Mouse (Mus musculus): ENCODE measurements around the gene Slc19a2. TPM values are rescaled to one million over a fixed set of nuclear protein-coding genes. Genes with fewer than 3 reads are reported as not detected.
A peak's percentile ranks its signal among the peaks of the same experiment; 100 is the strongest.

Gene Slc19a2
- total RNA-seq, 2 experiments from 2014 or later: 7.0 to 7.2 TPM

GRCm38 (mm10) chr1:164250391-164251150, 1.7 kb downstream of the Slc19a2 start:
- no peak for DNase-seq (ENCODE audit: low spot score)

GRCm38 (mm10) chr1:164251438-164251837, 2.6 kb downstream of the Slc19a2 start:
- no peak for DNase-seq (ENCODE audit: low spot score)
- intact Hi-C loops (cut with DNase I): no loop called here

More at GRCm38 (mm10) chr1:164250391-164251150, 1.7 kb downstream of the Slc19a2 start:
- intact Hi-C loops (cut with DNase I): no loop called here

GRCm38 (mm10) chr1:164252551-164252950, 3.7 kb downstream of the Slc19a2 start:
- intact Hi-C loops (cut with DNase I): no loop called here
- no peak for DNase-seq (ENCODE audit: low spot score)

GRCm38 (mm10) chr1:164254836-164255235, 6.0 kb downstream of the Slc19a2 start:
- DNase-seq (ENCODE audit: low spot score): no peak
- intact Hi-C loops (cut with DNase I): no loop called here

GRCm38 (mm10) chr1:164260171-164261028, 11.6 kb downstream of the Slc19a2 start:
- intact Hi-C loops (cut with DNase I): no loop called here

GRCm38 (mm10) chr1:164261553-164261952, 12.7 kb downstream of the Slc19a2 start:
- no peak for DNase-seq (ENCODE audit: low spot score)
- intact Hi-C loops (cut with DNase I): no loop called here

More at GRCm38 (mm10) chr1:164260171-164261028, 11.6 kb downstream of the Slc19a2 start:
- no peak for DNase-seq (ENCODE audit: low spot score)

DNA sequence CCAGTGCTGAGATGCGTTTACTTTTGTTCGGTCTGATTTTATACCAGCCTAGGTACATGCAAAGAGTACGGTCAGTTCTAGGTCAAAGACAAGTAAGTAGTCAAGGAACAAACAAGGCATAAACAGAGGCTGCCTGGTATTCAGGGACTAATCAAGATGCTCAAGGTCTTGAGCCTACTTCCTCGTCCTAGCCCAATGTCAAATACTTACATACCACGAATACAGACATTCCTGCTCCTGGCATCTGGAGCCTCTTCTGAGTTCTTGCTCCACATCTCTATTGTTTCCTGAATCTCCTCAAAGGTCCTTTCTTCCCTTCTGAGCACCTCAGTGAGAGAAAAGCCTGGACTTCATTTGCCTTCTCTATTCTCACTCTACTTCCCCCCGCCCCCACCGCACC, 22.1 kb downstream of the Slc19a2 start:
- DNase-seq (ENCODE audit: low spot score): no peak
- intact Hi-C loops (cut with DNase I): no loop called here

DNA sequence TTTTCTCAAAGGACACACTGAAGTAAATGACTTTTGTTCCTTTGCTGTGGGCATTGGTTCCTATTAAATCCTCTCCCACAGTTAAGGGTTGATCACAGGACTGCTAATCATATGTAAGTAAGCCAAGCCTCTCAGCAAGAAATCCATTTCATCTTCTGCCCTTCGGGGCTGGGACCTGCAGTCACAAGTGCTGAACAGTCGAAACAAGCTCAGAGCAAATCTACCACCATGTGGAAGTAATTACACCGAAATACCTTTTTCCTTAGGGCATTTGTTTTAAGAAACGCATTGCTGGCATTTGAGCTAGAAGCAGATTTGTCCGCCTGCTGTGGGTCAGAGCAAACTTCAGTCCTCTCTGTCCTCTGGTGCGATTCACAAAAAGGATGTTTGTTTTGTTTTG, 24.8 kb downstream of the Slc19a2 start:
- no peak for DNase-seq (ENCODE audit: low spot score)
- intact Hi-C loops (cut with DNase I): no loop called here

GRCm38 (mm10) chr1:164275455-164275954, 26.7 kb downstream of the Slc19a2 start, which contains the start of gene Ccdc181:
TSS of gene Ccdc181 (plus strand) at chr1:164275585.
- intact Hi-C loops (cut with DNase I): no loop called here
- peak; percentile 86 for DNase-seq (ENCODE audit: low spot score)

DNA sequence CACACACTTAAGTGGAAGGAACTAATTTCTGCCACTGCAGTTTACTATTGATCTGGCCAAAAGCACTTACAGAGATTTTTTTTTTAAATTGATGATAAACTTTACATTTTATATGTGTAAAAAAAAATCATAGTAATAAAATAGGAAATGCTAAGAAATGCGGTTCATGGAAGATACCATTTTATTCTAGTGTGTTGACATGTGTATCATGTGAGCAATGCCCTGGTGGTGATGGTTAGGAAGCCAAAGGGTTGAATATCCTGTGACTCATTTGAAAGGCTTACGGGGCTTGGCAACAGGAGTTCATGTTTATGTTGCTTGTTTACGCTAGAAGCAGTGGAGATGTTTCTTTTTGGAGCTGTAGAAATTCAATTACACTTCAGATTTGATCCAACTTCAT, 27.7 kb downstream of the Slc19a2 start:
- intact Hi-C loops (cut with DNase I): no loop called here
- no peak for DNase-seq (ENCODE audit: low spot score)

DNA sequence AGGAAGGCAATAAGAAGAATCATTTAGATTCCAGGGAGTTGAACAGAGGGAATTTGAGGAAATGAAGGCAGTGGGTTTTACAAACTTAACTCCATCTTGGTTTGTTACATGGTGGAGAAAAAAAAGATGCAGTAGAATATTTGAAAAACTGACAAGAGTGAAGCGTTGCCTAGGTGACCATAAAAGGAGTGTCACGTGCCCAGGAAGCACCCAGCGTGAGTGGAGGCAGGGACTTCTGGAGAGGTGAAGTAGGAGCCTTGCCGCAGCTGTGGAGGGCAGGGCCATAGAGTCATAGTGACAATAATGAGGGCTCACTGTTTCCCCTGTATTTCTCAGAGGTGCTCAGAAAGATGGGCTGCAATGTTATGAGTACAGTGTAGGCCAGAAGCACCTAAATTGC, 30.5 kb downstream of the Slc19a2 start:
- DNase-seq (ENCODE audit: low spot score): no peak
- intact Hi-C loops (cut with DNase I): no loop called here

GRCm38 (mm10) chr1:164284007-164284406, 35.2 kb downstream of the Slc19a2 start:
- DNase-seq (ENCODE audit: low spot score): no peak
- intact Hi-C loops (cut with DNase I): no loop called here

DNA sequence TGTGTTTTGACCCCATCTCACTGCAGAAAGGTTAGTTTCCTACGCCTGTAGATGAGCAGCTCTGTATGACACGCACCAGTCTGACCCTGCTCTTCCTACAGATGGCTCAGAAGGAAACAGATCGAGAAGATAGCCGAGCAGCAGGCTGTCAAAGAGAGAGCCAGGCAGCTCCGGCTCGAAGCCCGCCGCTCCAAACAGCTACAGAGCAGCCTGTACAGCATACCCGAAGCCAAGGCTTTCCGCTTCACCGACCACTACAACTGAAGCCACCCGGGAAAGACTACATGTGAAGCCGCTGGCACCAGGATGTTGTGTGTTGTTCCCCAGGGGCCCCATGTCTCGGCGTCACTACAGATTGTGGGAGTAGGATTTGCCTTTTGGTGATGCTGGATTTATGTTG, 38.6 kb downstream of the Slc19a2 start:
- DNase-seq (ENCODE audit: low spot score): no peak
- intact Hi-C loops (cut with DNase I): no loop called here

DNA sequence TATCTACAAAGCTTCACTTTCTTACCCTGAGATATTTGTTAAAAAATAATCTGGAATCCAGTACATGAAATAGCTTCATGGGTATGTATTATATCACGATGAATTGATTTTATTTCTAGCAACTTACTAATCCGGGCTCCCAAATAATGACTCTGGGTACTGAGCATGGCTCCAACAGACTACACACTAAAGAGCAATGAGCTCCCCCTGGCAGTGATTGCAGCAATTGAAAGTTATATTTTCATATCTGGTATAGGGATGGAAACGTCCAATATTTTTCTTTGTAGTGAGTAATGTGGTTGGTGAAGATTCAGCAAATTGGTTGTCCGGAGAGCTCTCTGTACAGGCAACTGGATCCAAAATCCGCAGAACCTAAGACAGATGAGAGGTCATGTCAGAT, 43.2 kb downstream of the Slc19a2 start:
- intact Hi-C loops (cut with DNase I): no loop called here
- DNase-seq (ENCODE audit: low spot score): no peak

DNA sequence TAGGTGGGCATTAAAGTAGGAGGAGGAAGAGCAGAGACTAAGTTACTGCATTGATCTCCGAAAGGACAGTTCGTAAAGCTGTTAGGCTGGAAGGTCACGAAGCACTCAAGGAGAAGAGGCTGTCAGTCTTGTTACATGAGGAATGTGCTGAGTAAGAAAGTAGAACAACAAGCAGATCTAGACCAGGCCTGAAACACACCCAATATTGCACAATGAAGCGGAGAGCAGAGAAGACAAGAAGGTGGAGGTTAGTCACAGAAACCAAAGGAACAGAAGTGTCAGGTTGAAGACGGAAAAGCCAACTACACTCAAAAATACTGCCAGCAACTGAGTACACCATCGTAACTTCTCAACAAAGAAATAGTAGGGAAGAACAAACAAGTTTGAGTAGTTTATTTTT, 45.2 kb downstream of the Slc19a2 start:
- intact Hi-C loops (cut with DNase I): no loop called here
- no peak for DNase-seq (ENCODE audit: low spot score)

DNA sequence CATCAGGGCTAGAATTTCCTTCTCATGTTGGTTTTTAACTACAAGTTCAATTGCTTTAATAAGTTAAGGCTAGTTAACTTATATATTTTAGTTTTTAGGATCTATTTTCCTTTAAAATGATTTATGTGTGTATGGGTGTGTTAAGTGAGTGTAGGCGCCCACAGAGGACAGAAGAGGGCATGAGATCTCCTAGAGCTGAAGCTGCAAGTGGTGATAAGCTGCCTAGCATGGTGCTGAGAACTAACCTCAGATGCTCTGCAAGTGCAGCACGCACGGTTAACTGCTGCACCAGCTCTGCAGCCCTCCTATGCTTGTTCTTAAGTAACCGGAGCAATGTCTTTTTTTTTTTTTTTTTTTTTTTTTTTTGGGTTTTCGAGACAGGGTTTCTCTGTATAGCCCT, 47.6 kb downstream of the Slc19a2 start:
- no peak for DNase-seq (ENCODE audit: low spot score)
- intact Hi-C loops (cut with DNase I): no loop called here

DNA sequence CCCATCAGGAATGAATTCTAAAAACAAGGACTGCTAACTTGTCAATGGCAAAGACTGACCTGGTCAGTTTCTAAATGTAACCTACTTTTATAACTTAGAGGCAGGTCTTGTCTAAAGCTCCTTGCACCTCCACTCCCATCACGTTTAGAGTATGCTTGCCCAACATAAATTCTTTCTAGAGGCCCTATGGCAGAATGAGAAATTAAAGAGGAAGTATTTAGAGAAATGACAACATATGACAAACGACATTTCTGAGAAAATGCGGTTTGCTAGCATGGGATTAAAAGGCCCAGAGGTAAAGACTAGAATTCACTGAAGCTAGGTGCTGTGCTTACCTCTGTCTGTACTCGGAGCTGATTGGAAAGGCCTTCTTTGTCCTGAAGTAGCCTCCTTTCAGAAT, 53.1 kb downstream of the Slc19a2 start:
- intact Hi-C loops (cut with DNase I): no loop called here
- no peak for DNase-seq (ENCODE audit: low spot score)

- intact Hi-C loops (cut with DNase I): no loop called here
- no peak for DNase-seq (ENCODE audit: low spot score)
Observed at GRCm38 (mm10) chr1:164303821-164304220, 55.0 kb downstream of the Slc19a2 start, which contains the start of gene Nme7. TSS of gene Nme7 (plus strand) at chr1:164304121.

GRCm38 (mm10) chr1:164307124-164307751, 58.4 kb downstream of the Slc19a2 start, which contains the start of gene Blzf1:
TSS of gene Blzf1 (minus strand) at chr1:164307489.
- intact Hi-C loops (cut with DNase I): no loop called here
- DNase-seq (ENCODE audit: low spot score): peak; percentile 92

DNA sequence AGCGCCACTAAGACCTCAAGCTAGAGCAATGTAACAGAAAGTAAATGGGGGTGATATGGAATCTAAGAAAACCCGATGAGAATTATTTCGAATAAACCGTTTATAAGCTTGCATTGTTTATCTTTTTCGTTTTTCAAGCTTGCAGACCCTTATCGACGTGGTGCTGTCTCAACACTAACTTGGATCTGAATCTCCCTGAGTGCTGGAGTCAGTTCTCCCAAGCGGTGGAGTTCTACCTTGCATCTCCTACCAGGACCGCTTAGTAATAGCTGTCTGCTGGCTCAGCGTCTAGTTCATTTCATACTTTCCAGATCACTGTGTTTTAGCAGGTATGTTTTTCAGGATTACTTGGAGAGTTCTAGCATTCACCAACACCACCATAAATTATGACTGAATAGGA, 59.1 kb downstream of the Slc19a2 start:
- intact Hi-C loops (cut with DNase I): no loop called here
- DNase-seq (ENCODE audit: low spot score): no peak
